Mouse (Mus musculus): ENCODE data around the gene Eci1.

Gene Eci1

DNA sequence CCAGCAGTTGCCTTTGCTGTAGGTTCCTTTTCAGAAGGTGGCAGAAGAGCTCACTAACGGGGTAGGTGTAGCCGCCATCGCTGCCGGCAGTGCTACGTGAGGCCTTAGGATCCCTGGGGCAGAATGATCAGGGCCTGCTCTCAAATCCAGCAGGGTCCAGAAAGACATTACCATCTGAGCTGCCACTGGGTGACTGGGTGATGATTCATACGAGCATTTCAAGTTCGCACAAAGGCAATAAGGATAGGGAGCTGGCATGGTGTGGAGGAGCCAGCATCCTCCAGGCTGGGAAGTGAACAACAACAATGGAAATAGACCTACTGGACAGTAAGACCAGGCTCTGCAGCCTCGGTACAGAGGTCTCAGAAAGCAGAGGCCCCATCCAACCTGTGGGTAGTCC lies 13.9 kb downstream of the Eci1 start:
- no peak for DNase-seq (ENCODE audit: low read depth)

DNA sequence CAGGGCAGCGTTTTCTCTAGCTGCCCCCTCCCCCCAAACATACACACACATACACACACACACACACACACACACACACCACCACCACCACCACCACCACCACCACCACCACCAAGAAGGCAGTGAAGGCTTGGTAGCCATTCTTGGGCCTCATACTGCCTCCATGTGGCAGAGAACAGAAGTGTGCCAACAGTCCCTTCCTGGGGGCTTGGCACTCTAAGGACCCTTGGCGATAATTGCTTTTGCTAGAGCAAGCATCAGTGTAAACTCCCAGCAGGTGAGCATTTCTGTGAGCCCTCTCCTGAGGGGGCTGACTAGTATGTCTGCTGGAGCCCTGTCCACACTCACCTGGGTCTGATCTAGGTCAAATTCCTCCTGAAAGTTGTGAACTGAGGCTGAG lies 14.7 kb downstream of the Eci1 start:
- no peak for DNase-seq (ENCODE audit: low read depth)

DNA sequence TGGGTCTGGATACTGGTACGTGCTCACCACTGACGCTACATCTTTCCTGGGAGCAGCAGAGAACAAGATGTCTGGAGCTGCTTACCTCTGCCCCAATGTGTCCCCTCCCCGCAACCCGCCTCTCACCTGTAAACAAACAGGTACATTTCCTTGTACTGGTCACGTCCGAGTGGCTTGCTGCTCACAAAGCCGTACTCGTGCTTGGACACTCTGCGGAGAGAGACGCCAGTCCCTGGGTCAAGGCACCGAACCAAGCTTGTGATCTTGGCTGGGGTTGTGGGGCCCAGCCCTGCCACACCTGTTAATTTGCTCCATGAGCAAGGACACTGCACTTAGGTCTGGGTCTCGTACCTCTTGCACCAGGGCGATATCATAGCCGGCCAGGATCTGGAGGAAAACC lies 15.7 kb downstream of the Eci1 start:
- no peak for DNase-seq (ENCODE audit: low read depth)

DNA sequence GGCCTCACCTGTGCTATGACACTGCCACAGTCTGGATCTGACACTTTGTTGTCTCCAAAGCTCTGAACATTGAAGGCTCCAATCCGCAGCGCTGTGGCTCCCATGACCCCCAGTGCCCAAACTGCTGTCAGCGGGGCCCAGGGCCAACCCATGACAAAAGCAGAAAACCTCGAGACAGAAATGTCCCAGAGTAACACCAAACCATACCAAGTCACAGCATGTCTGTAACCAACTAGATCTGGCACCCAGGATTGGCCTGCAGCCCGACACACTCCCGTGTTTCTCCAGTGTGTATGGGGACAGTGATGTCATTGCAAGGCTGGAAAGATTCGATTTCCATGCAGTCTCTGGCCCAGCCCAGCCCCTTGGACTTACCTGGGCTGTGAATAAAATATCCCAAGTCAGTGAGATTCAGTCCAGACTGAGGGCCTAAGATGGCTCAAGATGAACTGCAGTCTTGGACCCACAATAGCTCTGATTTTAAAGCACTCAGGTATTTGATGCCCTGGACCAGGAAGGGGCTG lies 16.3 kb downstream of the Eci1 start, which contains the start of gene Dnase1l2:
Dnase1l2 (minus strand) TSS at position 474 of the 524 bp plus-strand sequence.
- DNase-seq (ENCODE audit: low read depth), result no peak

DNA sequence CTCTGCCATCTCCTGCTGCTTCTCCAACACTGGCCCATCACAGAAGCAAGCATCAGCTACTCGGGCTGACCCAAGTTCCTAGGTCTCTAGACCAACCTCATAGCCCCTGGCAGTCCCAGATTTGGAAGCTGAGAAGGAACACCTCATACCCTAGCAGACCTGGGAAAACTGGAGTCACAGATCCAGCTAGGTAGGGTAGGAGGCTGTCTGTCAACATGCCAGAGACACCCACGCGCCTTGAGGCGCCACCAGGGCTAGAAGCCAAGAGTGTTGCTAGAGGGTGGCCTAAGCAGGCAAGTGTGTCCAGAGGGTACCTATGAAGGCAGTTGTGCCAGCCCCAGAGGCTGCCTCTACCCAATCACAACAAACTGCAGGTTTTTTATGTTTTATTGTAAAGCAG lies 17.0 kb downstream of the Eci1 start:
- no peak for DNase-seq (ENCODE audit: low read depth)

DNA sequence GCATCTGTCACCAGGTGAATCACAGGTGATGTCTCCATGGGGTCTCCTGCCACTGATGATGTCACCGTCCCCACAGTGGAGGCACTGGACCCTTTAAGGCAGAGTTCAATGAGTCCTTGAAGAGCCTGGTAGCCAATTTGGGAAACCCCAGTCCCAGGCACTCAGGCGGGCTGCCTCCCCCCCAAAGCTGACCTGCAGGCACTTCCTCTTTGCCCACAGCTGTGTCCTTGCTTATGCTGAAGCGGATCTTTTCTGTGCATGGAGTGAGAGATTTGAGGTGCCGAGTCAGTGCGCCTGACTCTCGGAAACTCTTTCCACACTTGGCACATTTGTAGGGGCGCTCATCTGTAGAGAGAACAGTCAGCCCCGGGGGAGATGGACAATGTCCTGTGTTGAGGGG lies 20.1 kb downstream of the Eci1 start:
- no peak for DNase-seq (ENCODE audit: low read depth)

DNA sequence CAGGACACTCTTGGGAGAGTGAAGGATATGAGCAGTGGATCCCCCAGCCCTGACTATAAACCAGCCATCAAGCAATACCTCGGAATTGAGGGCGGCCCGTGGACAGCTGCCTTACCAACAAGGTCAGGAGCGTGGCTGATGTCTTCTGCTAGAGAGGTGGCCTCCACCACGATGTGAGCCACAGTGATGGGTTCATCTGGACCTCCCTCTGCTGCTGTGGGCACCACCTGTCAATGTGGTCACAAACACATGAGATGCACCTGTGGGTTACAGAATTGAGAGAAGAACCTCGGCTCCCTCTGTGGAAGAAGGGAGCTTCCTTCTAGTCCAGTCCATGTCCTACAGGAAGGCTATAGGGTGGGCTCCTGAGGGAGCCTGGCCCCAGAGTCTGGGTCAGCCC lies 23.1 kb downstream of the Eci1 start:
- no peak for DNase-seq (ENCODE audit: low read depth)

DNA sequence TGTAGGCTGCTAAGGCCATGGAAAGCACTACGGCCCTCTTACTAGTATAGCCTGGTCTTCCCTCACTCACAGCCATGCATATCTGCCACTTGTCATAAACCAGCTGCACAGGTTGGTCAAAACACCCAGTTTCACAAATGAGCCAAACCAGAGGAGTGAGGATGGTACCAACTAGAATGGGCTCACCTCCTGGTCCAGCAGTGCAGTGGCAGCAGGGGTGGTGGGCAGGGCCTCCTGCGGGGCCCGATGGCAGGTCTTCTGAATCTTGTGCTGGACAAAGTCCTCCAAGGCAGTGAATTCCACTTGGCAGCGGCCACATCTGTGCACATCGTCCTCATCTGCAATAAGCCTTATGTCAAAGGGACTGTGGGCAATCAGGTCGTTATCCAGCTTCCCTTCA lies 24.8 kb downstream of the Eci1 start:
- no peak for DNase-seq (ENCODE audit: low read depth)

DNA sequence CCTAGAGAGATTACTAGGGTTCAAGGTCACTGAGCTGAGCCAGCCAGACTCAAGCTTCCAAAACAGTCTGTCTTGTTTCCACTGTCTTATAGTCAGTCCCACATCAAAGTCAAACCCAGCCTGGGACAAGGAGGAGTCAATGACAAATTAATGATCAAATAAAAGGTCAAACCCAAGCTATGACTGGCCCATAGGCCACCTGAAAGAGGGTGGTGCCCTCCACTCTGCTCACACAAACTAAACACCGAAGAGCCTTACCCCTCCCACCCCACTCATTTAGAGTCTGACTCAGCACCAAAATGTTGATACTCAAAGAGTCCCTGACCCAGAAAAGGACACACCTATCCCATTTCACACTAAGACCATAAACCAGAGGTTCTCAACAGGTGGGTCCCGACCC lies 26.9 kb downstream of the Eci1 start:
- no peak for DNase-seq (ENCODE audit: low read depth)

DNA sequence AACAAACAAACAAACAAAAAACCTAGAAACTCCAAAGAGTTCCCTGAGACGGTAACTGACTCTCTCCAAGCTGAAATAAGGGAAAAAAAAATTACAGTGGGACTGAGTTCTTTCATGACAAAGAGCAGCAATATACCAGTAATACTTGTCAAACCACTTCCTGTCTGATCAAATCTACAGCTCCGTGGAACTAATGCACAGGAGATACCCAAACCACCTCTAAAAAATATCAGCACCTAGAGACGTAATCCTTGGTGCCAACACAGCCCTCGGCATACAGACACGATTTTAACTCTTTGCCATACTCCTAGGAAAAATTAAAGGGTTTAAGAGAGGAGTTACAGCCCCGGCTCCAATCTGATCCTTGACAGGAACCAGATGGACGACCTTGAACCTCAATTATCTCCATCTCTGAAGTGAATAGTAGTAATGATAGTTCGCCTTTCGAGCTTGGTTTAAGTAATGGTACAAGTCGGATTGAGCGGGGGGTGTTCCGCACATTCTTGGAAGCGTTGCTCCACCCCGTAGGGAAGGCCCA lies 27.8 kb downstream of the Eci1 start:
- DNase-seq (ENCODE audit: low read depth), result peak; percentile 76

DNA sequence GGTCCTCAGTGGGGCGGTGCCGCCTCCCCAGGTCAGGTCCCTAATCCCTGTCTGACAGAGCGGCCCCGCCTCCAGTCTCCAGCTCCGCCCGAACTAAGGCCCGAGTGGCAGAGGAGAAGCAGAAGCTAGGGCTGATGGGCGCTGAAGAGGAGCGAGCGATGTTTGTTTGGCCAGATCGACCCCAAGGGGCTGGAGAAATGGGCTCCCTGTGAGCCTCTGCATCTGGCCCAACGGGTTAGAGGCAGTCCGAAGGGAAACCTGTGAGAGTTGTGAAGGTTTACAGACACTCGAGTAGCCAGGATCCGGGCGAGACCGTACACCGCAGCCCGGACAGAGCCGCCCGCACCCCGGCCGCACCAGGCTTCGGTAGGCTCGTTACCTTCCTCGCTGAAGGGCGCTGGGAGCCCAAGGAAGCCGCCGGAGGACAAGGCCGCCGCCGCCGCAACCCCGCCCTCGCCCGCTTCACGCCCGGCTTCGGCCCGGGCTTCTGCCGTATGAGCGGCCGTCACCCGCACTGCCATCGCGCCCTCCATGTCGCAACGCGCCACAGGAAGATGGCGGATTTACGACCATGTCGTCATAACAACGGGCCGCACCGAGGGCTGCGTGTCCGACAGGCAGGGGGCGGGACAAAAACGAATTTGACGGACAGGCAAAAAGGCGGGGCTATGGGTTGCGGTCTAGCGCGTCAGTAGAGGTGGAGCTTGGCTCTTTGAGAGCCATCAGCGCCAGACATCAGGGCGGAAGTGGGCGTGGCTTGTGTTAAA lies 28.5 kb downstream of the Eci1 start:
- peak; percentile 99 for DNase-seq (ENCODE audit: low read depth)

DNA sequence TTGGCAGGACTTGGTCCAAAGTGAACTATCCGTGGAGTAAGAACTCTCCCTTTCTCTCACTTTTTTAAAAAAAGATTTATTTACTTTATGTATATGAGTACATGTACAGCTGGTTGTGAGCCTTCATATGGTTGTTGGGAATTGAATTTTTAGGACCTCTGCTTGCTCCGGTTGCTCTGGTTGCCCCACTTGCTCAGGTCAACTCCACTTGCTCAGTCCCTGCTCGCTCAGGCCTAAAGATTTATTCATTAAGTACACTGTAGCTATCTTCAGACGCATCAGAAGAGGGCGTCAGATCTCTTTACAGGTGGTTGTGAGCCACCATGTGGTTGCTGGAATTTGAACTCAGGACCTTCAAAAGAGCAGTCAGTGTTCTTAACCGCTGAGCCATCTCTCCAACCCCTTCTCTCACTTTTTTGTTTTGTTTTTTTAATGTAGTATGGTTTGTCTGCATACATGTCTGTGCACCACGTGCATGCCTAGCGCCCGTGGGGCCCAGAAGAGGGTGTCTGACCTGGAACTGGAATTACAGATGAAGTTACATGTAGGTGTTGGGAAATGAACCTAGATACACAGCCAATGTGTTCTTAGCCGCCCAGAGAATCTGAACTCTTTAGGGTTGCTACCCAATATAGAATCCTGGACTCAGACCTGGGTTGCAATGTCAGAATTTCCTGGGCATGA lies 29.2 kb downstream of the Eci1 start:
- peak; percentile 42 for DNase-seq (ENCODE audit: low read depth)

DNA sequence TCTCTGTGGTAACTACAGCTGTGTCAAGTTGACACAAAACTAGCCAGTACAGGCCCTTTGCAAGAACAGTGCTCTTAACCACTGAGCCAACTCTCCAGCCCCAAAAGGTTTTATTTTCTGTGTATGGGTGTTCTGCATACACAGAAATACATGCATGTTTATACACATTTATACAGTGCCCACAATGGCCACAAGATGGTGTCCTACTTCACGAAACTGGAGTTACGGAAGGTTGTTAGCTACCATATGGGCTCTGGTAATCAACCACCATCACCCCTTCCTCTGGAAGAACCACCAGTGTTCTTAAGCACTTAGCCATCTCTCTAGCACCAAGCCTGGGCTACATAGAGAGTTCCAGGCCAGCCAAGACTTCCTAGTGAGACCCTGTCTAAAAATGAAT lies 35.1 kb downstream of the Eci1 start:
- DNase-seq (ENCODE audit: low read depth), result peak; percentile 73

DNA sequence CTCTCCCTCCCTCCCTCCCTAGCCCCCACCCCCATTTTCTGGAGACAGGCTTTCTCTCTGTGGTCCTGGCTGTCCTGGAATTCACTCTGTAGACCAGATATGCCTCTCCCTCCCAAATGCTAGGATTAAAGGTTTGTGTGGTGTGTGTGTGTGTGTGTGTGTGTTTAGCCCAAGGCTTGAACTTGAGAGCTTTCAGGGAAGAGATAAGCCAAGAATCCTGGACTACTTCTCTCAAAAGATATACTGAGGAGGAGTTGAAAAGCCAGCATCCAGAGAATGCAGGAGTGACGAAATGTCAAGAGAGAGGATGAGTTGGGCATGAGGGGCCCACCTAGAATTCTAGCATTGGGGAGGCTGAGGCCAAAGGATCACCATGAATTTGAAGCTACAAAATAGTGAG lies 36.5 kb downstream of the Eci1 start:
- DNase-seq (ENCODE audit: low read depth), result no peak

DNA sequence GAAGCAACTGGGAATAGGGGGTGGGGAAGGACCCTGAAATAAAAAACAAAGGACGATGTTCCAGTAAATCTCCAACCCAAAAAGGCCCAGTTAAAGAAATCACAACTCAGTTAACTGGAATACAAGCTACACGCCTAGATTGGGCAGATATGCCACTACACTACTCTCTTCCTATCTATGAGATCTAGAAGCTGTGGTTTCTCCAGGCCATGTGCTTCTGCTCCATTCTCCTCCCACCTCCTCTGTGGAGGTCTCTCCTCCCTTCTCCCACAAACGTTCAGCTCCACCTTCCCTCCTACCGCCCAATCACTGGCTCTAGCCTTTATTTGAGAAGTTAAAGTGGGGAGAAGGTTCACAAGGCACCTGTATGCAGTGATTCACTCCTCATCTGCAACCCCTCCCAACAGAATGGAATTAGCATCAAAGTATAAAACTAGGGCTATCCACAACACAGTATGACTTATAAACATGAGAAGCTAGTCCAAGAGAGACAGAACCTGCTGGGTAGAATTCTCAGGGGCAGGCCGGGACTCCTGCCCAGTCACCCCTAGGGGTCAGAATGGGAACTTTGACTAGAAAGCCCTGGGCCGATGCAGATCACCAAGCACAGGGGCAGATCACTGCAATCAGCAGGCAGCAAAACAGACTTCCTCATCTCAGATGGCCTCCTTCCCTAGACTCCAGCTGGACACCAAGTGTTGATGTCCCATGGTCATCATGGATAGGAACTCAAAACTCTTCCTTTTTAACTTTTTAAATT lies 37.1 kb downstream of the Eci1 start:
- no peak for DNase-seq (ENCODE audit: low read depth)

DNA sequence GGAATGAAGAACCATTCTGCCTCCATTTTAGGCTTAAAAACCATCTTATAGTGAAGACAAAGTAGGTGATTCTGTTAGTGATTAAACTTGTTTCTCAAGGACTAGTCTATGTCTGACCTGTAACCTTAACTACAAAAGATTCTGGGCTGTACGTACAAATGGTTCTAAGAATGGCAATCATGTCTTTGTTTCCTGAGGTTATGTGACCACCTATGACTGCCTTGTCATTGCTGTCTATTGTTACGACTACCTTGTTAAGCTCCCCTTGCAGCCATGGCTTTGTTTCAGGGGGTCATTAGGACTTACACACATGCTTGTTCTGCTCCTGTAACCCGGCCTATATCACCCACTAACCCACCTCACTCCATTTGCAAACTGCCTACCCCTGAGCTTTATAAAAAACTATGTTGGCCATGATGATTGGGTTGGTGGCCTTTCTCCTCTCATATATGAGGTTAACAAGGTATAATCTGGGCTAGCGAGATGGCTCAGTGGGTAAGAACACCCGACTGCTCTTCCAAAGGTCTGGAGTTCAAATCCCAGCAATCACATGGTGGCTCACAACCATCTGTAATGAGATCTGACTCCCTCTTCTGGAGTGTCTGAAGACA lies 42.3 kb downstream of the Eci1 start:
- no peak for DNase-seq (ENCODE audit: low read depth)

DNA sequence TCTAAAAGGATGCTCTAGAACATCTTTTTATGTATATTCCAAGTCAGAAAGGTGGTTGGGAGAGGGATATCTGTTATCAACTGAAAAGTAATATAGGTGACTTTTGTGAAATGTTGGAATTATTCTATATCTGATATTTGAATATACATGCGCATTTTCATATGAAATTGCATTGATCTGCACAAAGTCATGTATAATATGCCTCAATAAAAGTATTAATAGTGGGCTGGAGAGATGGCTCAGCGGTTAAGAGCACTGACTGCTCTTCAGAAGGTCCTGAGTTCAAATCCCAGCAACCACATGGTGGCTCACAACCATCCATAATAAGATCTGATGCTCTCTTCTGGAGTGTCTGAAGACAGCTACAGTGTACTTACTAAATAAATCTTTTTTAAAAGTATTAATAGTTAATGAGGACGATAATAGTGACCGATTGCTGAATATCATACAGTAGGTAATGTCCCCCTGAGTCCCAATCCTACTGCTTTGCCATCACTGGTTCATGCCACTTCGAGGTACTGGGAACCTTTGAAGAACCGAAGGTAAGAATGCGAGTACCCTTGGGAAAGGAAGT lies 43.0 kb downstream of the Eci1 start:
- DNase-seq (ENCODE audit: low read depth), result no peak

DNA sequence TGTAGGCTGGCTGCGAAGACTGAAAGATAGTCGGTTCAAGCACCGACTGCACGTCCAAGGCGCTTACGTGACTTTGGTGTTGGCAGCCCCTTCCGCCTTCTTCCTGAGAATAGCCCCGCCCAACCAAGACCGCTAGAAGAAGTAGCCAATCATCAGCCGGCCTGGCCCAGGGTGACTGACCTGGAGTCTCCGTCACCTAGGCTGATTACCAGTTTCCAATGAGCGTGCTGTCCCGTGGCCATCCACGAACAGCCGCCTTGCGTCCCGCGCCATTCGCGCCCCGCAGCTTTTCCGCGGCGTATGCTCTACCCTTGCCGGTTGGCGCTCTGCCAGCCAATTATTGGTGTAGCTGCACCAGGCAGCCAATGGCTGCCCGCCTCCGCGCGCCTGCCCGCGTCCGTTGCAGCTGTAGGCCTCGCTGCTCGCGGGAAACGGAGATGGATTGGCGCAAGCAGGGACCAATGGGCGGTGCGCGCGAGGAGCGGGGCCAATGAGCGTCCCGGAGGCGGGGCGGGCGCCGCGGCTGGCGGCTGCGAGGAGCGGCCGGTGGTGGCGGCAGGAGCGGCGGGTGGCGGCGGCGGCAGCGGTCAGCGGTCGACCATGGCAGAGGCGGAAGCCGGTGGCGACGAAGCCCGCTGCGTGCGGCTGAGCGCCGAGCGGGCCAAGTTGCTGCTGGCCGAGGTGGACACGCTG lies 43.6 kb downstream of the Eci1 start, which contains the start of the genes E4f1 and Pgp:
E4f1 (minus strand) TSS at position 404 of the 693 bp plus-strand sequence.
Pgp (plus strand) TSS at position 483 of the 693 bp plus-strand sequence.
- peak; percentile 99 for DNase-seq (ENCODE audit: low read depth)

DNA sequence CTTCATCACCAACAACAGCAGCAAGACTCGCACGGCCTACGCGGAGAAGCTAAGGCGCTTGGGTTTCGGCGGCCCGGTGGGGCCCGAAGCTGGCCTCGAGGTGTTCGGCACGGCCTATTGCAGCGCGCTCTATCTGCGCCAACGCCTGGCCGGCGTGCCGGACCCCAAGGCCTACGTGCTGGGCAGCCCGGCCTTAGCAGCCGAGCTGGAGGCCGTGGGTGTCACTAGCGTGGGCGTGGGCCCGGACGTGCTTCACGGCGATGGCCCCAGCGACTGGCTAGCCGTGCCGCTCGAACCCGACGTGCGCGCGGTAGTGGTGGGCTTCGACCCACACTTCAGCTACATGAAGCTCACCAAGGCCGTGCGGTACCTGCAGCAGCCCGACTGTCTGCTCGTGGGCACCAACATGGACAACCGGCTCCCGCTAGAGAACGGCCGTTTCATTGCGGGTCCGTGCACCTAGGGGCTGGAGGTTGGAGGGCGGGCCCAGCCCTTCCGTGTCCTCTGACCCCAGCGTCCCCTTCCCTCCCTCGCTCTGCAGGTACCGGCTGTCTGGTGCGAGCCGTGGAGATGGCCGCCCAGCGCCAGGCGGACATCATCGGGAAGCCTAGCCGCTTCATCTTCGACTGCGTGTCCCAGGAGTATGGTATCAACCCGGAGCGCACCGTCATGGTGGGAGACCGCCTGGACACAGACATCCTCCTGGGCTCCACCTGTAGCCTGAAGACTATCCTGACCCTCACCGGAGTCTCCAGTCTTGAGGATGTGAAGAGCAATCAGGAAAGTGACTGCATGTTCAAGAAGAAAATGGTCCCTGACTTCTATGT lies 44.5 kb downstream of the Eci1 start:
- peak; percentile 45 for DNase-seq (ENCODE audit: low read depth)

DNA sequence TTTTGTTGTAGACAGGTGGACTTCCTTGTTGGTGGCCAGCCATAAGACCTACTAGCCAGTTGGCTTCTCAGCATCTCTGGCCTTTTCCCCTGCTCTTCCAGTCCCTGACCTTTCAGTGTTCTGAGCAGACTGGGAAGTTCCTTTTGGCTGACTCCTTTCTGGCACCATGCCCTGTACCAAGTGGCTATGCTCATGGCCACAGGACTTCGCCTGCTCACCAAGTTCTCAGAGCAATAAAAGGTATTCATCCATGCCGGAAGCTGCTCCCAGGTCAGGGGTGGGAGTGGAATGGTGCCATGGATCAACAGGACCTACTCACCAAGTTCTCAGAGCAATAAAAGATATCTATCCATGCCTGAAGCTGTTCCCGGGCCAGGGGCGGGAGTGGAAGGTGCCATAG lies 46.1 kb downstream of the Eci1 start:
- DNase-seq (ENCODE audit: low read depth), result no peak

All from naive thymus-derived CD4-positive, alpha-beta T cell, adult 2 months (primary cell).